In genomic region chr11:106540506-106541268, GRCm38 (mm10) we compare ENCODE assay signal across 12 mouse cellular contexts.
"Had no signal": no experiment of that assay in that cellular context is flagged by ENCODE, and none has a peak within 500 bp of the region (broad histone marks: within the 10 kb centered on the region; RNA-seq: fewer than 3 reads in every experiment).

No protein-coding gene starts in this region.

- H3K27ac ChIP-seq: hindbrain, embryonic 15.5 days; liver, embryonic 15.5 days had no signal

- H3K27me3 ChIP-seq: hindbrain, embryonic 15.5 days; liver, embryonic 15.5 days had no signal

- H3K4me3 ChIP-seq: hindbrain, embryonic 15.5 days; liver, embryonic 15.5 days had no signal

- ATAC-seq: inflammation-experienced regulatory T-cells, adult 6 months; intestine, postnatal 0 days; lung, postnatal 0 days; midbrain, embryonic 16.5 days had no signal

- DNase-seq: kidney, postnatal 14 days; layer of hippocampus, adult 9-11 months; left cerebral cortex, postnatal 4 days; lung, adult 2 months; lung, postnatal 36 days; right cerebral cortex, postnatal 25 days had no signal
